Mouse (Mus musculus): ENCODE data around the gene Upk3bl. TPM values are rescaled to one million over a fixed set of nuclear protein-coding genes. Genes with fewer than 3 reads are reported as not detected.
"Not testable (repeated sequence)": the region's sequence is repeated elsewhere in the genome, so short reads cannot be mapped to it uniquely, and the experiment has no call there.

Gene Upk3bl
- total RNA-seq, 2 experiments from 2014 or later = not detected

DNA sequence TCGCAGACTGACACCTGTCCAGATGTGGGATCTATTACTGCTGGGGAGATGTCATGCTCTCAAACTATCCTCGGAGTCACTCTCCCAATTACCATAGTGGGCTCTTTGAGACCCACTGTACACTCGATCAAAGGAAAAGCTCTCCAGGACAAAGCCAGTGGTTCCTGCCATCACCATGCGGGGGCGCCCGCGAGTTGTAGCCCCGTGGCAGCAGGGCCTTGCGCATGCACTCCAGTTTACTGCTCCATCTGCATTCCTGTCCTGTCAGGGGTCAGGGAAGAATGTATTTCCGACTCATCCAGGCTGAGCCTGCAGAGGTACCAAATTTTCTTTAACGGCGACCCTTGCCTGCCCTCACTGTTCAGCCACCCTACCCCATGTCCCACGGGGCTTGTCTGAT lies 9.4 kb upstream of the Upk3bl start:
- intact Hi-C loops (cut with DNase I) = loop anchor here (5.0 kb wide), 2 partner anchors 63 to 142 kb away; partner anchors contain the start of gene Zp3

DNA sequence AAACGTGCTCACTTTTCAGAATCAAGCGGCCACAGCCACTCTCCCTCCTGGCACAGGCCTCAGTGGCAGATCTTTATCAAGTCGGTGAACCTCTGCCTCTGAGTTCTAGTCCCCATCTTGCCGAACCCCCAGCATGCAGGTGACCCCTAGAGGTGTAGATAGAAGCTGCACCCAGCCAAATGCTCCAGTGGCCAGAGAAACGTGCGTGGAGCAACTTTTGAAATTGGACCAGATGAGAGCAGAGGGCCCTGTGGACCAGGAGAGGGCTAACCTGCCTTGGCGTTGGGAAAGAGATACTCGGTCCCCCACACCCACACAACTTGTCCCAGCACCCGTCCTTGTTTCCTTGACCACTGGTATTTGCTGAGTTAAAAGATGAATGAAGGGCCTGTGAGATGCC lies 8.9 kb upstream of the Upk3bl start:
- intact Hi-C loops (cut with DNase I) = loop anchor here (5.0 kb wide), 2 partner anchors 63 to 142 kb away; partner anchors contain the start of gene Zp3
- DNase-seq = peak in 1 of 2 experiments; percentile 20

More for the DNA sequence above, 9.4 kb upstream of the Upk3bl start:
- no peak for DNase-seq

DNA sequence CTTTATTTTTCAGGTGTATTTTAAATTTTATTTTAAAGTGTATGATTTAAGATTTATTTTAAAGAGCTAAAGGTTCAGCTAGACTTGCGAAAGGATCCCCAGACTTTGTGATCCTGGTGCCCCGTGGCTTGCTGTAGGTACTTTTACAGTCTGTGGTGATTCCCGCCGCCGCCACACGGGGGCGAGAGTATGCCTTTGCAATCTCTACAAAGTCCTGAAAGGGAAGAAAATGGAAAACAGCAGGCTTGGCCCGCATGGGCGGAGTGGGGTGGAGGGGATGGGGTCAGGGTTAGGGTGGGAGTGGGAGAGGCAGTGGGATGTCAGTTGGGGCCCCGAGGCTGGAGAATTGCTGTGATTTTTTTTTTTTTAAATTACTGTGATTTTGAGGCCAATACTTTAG lies 8.3 kb upstream of the Upk3bl start:
- intact Hi-C loops (cut with DNase I) = loop anchor here (1.0 to 5.0 kb wide), 4 partner anchors 15 to 141 kb away; partner anchors contain the start of gene Zp3

DNA sequence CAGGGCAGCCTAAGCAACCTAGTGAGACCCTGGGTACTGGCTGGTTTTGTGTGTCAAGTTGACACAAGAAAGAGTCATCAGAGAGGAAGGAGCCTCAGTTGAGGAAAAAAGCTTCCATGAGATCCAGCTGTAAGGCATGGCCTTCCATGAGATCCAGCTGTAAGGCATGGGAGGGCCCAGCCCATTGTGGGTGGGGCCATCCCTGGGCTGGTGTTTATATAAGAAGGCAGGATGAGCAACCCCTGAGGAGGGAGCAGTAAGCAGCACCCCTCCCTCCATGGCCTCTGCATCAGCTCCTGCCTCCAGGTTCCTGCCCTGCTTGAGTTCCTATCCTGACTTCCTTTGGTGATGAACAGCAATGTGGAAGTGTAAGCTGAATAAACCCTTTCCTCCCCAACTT lies 5.8 kb upstream of the Upk3bl start:
- not testable (repeated sequence) for DNase-seq
- intact Hi-C loops (cut with DNase I) = loop anchor here (5.0 kb wide), 2 partner anchors 66 to 139 kb away; partner anchors contain the start of gene Zp3

More for the DNA sequence above, 8.3 kb upstream of the Upk3bl start:
- peak; percentile 82 to 92 for DNase-seq

DNA sequence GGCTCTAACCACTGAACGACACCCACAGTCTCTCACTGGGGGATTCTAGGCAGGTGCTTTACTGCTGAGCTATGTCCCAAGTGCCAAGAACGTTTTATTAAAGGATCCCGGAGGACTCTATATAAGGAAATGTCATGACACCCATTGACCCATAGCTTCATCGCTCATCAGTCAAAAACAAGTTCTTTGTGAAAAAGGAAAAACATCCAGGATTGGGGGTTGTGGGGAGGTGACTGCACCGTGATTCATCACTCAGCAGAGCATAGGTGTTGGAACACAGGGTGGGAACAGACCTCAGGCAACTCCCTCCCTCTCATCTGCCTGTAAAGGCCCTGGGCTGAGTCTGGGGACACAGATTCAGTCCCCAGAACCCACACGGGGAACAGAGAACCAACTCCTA lies 4.4 kb upstream of the Upk3bl start:
- intact Hi-C loops (cut with DNase I) = loop anchor here (5.0 kb wide), 2 partner anchors 68 to 137 kb away; partner anchors contain the start of gene Zp3
- no peak for DNase-seq

DNA sequence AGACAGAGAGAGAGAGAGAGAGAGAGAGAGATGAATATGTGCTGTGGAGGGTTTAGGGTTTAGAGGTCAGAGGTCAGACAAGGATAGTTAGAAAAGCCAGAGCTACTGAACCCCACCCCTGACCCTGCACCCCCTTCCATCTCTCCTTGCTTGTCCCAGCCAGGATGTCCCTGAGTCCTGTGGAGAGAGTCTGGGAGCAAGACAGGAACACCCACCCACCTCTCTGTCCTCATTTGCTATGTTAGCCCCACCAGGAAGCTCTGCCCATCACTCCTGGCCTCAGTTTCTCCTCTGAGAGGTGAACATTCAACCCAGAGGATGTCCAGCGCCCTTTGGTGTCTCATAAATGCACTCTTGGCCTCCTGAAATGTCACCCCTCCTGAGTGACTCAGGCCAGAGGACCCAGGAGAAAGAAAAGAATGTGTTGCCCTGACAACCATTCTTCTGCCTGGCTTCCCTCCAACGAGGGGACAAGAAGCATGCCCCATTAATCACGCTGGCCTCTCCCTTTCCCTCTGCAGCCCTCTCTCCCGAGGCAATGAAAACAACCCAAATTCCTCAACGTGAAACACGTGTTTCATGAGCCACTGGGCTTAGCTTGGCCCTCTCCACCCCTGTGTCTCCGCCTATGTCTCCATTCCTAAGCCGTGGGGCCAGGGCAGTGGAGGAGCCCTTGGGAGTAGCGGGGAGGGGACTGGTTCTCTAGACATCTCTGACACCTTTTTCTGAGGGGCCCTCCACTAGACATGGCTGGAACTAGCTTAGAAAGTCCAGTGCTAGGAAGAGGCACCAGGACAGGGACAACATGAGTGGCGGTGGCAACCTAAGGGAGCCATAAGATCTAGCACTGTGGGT lies 2.8 kb upstream of the Upk3bl start:
- intact Hi-C loops (cut with DNase I) = no loop called here
- DNase-seq = peak; percentile 61 to 63

DNA sequence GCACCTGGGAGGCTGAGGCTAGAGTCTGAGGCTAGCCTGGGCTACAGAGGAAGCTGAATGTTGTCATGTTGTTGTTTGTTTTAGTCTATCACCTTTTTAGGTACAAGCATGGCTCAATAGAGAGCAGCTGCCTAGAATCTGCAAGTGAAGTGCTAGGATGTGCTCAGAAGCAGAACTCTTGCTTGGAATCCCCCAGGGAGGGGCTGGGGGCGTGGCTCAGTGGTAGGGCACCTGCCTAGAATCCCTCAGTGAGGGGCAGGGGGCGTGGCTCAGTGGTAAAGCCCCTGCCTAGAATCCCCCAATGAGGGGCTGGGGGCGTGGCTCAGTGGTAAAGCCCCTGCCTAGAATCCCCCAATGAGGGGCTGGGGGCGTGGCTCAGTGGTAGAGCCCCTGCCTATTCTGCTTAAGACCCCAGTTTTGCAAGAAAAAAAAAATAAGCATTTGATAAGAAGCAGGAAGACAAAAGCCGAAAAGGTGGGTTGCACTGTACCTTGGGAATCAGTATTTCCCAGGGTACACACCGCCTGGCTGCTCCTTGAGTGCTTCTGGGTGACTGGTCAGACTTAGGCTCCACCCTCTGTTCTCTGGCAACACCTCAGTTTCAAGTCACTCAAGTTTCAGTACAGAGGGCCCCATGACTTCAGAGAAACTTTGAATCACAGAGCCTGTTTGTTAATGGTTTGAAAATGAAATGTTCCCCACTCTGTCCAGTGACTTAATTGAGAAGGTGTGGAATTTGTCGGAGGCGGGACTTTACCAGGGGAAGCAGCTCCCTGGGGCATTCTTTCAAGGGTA lies 1.2 kb upstream of the Upk3bl start:
- DNase-seq = no peak
- intact Hi-C loops (cut with DNase I) = no loop called here

DNA sequence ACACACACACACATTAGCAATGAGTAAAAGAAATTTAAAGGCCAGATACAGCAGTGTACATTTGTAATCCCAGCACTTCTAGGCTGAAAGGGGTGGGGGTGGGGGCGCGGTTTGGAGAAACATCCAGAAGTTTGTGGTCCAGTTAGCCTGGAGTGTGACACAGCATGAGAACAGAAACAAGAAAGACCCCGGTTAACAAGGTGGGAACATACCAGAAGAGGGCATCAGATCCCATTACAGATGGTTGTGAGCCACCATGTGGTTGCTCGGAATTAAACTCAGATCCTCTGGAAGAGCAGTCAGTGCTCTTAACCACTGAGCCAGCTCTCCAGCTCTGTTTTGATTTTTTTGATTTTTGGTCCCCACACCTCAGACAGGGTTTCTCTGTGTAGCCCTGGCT lies 1.8 kb downstream of the Upk3bl start:
- no peak for DNase-seq
- intact Hi-C loops (cut with DNase I) = no loop called here

DNA sequence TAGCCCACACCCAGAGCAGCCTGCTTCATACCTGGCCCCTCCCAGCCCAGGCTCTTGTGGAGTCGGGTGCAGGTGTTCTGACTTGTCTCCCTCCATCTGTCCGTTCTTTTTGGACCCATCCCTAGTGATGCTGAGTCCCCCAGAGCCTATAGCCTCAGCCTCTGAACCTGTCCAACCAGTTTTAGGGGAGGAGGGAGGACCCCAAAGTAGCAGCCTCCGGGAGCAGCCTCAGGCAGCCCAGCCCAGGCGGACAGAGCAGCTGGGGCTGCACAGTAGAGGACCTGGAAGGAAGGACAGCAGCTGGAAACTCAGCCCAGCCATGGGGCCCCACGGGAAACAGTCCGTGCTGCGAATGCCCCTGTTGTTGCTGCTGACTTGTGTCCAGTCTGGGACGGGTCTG lies 2.8 kb downstream of the Upk3bl start:
- DNase-seq = no peak
- intact Hi-C loops (cut with DNase I) = no loop called here

DNA sequence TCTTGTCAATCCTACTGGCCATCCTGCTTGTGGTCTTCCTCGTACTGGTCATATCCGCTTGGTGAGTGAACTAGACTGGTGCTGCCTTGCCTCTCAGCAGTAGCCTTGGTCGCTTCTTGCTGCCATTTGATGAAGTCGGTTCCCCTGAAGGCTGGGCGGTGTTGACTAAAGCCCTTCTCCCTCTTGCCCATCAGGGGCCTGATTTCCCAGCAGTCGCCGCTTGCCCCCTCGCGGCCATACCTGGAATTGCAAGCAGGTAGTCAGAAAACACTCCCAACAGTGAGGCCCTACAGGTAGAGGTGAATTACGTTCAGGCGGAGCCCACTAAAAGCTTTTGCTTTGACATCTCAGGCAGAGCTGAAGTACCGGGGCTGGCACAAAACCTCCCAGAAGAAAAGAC lies 7.3 kb downstream of the Upk3bl start:
- DNase-seq = peak; percentile 79 to 90
- intact Hi-C loops (cut with DNase I) = loop anchor here (1.0 to 2.0 kb wide), 4 partner anchors 15 to 184 kb away; no protein-coding TSS in a partner anchor

DNA sequence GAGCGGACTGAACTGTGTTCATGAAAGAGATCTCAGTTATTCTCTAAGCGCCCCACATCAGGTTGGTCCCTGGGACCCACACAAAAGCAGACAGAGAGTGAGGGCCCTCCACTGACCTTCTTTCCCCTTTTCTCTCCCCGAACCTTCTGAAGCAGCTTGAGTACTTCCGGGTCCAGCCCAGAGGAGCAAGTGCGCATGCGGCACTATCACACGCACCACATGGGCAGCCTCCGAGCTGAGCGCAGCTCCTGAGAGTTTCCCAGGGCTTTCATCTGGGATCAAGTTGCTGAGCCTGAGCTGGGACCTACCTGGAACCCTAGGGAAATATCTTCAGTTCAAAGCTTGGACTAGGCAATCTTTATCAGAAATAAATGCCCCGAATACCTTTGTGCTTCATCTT lies 9.6 kb downstream of the Upk3bl start:
- intact Hi-C loops (cut with DNase I) = no loop called here

DNA sequence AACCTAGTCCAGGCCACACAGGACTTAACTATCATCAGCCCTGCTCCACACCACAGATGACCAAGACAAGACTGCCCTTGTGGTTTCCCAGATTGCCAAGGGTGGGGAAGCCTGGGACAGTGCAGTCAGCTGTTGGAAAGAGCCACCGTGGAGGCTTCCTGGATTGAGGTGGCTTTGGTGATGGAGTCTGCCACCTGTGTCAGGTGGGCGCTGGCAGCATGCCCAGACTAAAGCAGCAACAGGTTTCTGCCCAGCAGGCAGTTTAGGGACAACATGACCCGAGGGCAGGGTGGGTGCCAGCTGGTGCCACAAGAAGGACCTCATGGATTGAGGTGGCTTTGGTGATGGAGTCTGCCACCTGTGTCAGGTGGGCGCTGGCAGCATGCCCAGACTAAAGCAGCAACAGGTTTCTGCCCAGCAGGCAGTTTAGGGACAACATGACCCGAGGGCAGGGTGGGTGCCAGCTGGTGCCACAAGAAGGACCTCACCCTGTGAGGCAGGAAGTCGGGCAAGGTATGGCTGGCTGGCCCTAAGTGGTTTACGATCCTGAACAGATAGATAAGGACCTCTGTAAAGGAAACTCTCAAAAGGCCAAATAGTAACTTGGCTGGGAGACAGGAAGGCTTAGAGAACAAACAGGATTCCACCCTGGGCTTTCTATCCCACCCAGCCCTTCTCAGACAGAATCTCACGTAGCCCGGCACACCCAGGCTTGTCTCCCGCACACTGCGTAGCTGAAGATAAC lies 12.3 kb downstream of the Upk3bl start:
- intact Hi-C loops (cut with DNase I); DNase-seq: not testable (repeated sequence)

More for the DNA sequence above, 9.6 kb downstream of the Upk3bl start:
- no peak for DNase-seq

DNA sequence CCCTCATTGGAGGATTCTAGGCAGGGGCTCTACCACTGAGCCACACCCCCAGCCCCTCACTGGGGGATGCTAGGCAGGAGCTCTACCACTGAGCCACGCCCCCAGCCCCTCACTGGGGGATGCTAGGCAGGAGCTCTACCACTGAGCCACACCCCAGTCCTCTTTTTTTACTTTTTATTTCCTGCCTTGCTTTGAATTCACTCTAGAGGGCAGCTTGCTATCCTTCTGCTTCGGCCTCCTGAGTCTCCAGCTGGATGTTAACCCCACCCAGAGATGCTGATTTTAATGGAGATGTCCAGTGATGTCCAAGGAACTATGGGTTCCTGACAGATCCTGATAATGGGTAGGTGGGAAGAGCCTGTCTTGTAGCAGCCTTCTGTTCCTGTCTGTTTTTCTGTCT lies 15.1 kb downstream of the Upk3bl start:
- intact Hi-C loops (cut with DNase I) = no loop called here
- no peak for DNase-seq

DNA sequence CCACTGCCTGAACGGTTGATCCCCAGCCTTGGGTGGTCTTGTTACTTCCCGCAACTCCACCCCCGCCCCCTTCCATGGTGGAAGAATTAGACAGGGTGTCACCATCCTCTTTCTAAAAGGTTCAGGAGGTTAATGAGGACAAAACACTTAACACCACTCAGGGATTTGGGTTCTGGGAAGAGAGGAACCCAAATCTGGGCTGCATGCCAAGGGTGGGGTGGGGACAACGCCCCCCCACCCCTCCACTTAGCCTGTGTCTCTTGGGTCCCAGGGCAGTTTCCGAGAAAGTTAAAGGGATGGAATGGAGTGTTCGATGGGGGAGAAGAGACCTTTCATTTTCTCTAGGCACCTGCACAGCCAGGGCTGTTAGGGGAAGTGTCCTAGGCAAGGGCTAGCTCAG lies 18.8 kb downstream of the Upk3bl start:
- DNase-seq = peak in 1 of 2 experiments; percentile 25
- intact Hi-C loops (cut with DNase I) = no loop called here

DNA sequence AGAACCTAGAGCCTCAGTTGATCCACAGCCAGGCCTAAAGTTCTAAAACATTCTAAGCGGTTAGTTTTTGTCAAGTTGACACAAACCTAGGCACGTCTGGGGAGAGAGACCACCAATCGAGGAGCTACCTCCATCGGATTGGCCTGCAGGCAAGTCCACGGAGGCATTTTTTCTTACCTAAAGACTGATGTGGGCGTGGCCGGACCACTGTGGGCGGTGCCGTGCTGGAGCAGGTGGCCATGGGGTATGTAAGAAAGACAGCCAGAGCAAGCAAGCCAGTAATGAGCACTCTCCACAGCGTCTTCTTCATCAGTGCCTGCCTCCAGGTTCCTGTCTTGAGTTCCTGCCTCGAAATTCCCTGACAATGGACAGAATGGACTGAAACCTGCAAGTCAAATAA lies 19.2 kb downstream of the Upk3bl start:
- intact Hi-C loops (cut with DNase I) = no loop called here
- DNase-seq = no peak

DNA sequence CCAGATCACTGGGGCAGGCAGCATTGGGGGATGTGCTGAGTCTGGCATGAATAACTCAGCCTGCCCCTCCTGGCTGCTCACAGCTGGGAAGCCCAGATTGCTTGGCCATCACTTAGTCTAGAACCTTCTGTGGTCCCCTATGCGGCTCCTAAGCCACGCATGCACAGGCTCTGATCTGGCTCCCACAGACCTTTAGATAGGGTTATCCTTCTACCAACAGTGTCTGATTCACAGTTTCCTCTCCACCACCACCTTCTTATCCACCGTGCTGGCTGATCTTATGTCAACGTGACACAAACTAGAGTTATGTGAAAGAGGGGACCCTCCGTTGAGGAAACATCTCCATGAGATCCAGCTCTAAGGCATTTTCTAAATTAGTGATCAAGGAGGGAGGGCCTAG lies 20.8 kb downstream of the Upk3bl start:
- no peak for DNase-seq
- intact Hi-C loops (cut with DNase I) = no loop called here

DNA sequence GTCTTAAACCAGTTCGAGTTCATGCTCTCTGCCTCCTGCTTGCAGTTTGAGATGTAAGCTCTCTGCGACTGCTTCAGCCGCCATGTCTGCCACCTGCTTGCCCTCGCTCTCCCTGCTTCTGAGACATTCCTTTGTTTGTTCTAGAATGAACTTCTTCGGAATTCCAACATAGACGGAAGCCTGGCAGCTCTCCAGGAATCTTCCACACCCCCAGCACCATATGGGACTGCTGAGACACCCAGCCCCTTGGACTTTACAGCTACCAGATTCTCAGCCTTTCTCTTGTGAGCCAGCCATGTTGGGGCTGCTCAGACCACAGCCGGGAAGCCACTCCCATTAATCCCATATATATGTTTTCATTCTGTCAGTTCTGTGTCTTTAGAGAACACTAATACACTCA lies 22.0 kb downstream of the Upk3bl start:
- DNase-seq = peak in 1 of 2 experiments; percentile 31
- intact Hi-C loops (cut with DNase I) = no loop called here

DNA sequence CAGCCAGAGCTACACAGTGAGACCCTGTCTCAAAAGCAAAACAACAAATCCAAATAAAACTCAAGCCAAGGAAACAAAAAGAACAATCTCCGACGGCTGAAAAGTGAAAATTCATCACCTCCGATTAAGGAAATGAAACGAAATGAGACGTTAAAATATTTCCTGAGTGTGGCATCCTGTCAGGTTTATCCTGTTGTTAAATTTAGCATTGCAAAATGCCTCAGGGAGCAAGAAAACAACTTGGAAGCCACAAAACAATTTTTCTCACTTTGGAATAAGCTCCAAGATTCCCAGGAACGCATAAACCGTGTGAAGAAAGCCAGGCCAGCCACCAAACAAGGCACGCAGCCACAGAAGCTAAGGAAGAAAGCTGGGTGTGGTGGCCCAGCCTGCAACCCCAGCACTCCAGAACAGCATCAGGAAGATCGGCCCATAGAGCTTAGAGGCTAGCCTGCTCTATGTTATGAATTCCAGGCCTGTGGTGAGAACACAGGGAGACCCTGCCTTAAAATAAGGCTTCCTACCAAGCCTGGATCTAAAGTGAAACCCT lies 22.8 kb downstream of the Upk3bl start:
- peak; percentile 32 to 33 for DNase-seq
- intact Hi-C loops (cut with DNase I) = no loop called here

DNA sequence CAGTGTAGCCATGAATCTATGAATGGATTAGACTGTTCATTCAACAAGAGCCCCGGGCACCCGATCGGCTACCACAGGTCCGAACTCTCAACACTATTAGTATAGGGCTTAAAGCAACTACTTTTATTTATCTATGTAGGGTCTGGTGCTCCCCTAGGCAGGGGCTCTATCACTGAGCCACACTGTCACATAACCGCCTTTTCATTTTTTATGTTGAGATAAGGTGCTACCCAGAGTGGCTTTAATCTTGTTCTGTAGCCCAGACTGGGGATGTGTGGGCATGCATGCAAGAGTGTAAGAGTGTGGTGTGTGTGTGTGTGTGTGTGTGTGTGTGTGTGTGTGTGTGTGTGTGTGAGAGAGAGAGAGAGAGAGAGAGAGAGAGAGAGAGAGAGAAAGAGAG lies 23.8 kb downstream of the Upk3bl start:
- DNase-seq = no peak
- intact Hi-C loops (cut with DNase I) = no loop called here

DNA sequence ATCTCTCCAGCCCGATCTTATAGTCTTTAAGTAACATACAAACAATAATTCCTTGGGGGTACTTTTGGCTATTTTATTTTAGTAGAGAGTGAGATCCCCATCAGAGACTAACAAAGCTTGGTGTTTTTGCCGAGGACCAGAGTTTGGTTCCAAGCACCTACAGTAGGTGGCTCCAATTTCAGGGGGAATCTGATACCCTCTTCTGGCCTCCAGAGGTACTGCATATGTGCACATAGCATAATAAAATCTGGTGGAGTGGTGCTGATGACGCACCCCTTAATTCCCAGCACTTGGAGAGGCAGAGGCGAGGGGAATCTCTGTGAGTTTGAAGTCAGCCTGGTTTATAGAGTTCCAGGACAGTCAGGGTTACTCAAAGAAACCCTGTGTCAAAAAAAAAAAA lies 28.1 kb downstream of the Upk3bl start:
- DNase-seq = no peak
- intact Hi-C loops (cut with DNase I) = no loop called here
